Mouse (Mus musculus) adipocyte (in vitro differentiated cells): Measurements from ENCODE around the gene Vmn1r214.

Experiments
- DNase-seq: peaks from one replicate; pipeline ENCODE4 v3.0.0-alpha.2; 2016; ENCODE audit warnings: low spot score

The Vmn1r214 gene

DNA sequence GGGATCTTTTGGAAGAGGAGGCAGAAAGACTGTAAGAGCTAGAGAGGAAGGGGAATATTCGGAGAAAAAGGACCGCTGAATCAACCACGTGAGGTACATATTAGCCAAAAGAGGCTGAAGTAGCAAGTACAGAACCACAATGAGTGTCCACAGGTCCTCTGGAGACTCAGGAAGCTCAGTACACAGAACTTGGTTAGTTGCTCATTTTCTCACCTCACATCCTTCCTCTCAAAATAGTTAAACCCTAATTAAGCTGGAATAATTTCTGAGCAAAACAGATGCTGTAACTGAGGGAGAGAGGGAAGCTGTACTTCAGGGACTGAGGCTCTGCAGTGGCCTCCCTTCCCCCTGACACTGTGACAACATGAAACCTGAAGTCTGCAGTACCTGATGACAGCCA lies at the start of gene Vmn1r214:
Gene Vmn1r214 (plus strand): TSS at position 301 of the 400 bp plus-strand sequence.
- no peak for DNase-seq

DNA sequence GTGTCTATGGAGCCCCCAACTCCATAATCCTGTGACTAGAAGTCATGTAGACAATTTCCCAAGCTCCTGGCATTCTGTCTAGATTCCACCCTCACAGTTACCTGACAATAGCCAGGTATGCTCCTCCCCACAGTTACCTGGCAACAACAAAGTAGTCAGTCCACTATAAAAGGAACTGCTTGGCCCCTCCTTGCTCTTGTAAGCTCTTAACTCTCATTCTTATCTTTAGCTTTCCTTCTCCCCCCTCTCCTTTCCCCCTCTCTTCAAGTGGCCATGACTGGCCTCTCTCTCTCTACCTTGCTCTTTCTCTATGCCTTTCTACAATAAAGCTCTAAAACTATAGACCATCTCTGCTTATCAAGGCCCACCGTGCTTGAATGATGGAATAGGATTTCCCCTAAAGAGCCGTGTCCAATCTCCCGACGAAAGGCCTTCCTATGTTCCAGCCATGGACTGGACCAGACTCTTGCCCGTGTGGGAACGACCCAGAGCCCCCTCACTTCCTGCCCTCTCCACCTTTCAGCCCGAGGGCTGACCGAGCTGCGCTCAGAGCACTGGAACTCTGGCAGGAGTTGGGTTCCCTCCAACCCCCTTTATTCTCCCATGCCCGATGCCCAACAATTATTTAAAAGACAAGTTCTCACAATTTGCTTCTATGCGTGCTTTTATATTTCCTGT lies 39.9 kb upstream of the Vmn1r214 start:
- no peak for DNase-seq

- DNase-seq, result no peak
Measured at GRCm38 (mm10) chr13:22992178-22992700, 38.0 kb upstream of the Vmn1r214 start.

DNA sequence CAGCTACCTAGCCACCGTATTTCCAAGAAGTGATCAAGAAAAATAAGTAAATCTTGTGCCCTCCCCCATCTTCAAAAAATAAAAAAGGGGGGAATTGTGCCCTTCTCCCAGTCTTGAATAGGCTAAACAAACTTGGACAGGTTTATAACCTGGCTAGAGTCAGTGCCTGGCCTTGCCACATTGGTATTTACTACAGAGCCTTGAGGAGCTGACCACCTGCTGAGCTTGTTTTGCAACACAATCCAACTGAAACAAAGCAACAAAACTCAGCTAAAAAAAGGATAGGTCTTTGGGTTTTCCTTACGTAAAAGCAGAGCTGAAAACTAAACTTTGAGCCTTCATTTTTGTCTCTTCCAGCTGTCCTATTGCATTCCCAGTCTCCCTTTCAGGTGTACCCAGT lies 37.5 kb upstream of the Vmn1r214 start:
- no peak for DNase-seq

- DNase-seq, result no peak
Measured at GRCm38 (mm10) chr13:23007356-23007755, 22.9 kb upstream of the Vmn1r214 start, which contains the start of gene Vmn1r213. Vmn1r213 (plus strand) TSS chr13:23007656.

GRCm38 (mm10) chr13:23018158-23018557 lies 12.1 kb upstream of the Vmn1r214 start:
- DNase-seq, result no peak

DNA sequence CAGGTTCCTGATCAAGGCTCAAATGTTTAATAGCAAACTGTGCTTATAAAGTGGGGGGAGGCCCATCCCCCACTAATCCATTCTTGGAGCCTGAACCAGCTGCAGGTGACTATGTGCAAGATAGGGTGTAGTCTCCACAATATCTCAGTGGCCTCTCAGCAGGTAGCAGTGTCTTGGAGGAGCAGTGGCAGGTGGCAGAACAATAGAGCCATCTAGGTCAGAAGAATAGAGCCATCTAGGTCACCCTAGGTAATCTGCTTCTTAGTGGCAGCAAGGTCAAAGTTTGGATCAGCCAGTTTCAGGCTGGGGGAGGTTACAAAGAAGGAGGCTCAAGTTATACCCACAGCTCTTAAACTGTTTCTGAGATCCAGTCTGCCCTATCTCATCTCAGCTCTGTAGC lies 5.4 kb upstream of the Vmn1r214 start:
- no peak for DNase-seq

DNA sequence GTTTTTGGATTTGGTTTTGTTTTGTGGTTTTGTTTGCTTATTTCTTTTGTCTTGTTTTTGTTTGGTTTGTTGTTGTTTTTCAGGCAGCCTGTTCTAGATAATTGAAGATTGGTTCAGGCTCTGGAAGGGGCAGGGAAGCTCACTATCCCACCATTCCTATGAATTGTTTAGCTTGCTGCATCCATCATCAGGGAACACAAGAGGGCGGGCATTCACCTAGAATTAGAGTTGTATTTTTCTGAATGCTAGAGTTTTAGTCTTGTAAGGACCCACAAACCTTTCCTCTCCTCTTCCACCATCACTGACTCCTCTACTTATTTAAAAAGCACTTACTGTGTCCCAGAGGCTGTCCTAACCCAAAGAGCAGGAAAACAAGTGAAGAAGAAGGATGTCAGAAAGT lies 27.6 kb downstream of the Vmn1r214 start:
- no peak for DNase-seq

GRCm38 (mm10) chr13:23067725-23068124 lies 37.5 kb downstream of the Vmn1r214 start, which contains the start of gene Vmn1r215:
Vmn1r215 (plus strand) TSS chr13:23068025.
- no peak for DNase-seq

DNA sequence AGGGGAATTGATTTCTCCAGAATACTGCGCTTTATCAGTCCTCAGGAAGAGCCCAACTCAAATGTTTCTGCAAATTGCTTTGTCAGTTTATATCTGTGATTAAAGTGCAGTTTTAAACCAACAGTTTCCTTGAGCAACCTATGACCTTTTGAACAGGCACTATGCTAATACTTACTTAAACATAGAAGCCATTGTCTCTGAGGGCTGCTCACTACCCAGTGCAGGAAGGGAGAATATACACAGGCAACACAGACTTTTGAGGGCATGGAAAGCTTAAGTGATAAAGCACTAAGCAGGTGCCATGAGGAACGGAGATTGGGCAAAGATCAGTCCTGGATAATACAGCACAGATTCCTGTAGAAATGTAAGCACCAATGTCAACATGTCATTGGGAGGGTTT lies 39.1 kb downstream of the Vmn1r214 start:
- DNase-seq, result no peak
